Mouse (Mus musculus): Measurements from ENCODE around the gene Cxcl14. TPM values are rescaled to one million over a fixed set of nuclear protein-coding genes. Genes with fewer than 3 reads are reported as not detected.

Cxcl14 gene
- polyA plus RNA-seq, 1 experiment from 2014 or later, result 112 TPM

DNA sequence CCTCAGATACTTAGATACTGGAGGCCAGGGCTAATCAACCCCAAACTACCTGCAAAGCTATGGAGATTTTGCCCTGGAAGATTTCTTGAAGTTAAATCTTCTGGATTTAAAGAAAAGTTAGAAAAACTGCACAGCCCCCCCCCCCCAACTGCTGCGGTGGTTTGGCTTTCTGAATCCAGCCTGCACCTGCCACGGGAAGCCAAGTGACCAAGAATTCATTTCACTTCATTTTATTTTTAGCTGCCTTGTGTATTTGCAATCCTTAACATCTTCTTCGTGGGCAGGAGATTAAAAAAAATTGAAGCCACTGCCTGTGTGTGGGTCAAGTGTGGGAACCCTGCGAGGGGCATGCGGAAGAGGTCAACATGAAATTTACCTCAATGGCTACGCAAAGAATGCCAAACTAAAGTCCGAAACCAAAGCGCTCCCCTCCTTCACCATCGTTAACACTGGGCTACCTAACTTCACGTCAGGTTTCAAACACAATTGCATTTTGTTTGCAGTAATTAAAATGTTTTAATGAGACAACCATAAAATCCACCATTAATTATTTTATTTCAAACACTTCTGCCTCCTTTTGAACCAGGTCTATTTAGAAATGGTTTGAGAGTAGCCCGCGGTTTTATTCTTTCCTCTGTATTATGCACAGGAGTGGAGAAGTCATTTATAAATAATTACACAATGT, 38.7 kb downstream of the Cxcl14 start:
- 6% methylated on average over 12 of the region's 12 CpGs for WGBS
- Histone ChIP-seq H3K36me3 (no peaks in the 10 kb centered on the region), H3K27ac (no peak overlapping the region), H3K27me3 (ENCODE audit: low read depth, poor library complexity, severe bottlenecking) (peaks cover 100% of the 10 kb centered on the region), H3K4me3 (no peak overlapping the region), H3K4me1 (peaks cover 21% of the 10 kb centered on the region), H3K9me3 (replicated peaks) (no peaks in the 10 kb centered on the region)
- DNase-seq (ENCODE audit: low spot score), result no peak

DNA sequence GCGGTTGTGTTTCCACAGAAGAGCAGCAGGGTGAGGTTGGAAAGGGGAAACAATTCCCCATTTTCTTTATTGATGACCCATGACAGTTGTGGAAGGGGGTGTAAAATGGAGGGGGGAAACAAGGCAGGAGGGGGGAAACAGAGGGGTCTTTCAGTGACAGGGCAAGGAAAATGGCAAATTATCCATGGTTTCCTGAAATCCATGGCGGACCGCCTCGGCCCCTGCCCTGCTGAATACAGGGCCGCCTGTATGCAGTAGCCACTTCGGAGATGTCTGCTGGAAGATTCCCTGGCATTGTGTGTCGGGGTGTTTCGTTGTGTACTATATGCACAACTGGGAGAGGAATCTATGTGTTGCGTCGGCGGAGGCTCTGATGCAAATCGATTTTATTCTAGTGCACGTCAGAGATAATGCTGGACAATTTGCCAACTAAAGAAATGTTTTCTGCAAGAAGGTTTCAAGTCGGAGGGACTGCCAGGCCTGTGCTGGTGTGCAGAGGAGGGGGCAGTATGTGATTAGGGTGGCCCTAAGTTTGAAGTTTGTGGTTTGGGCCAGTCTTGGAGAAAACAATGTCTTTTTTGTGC, 39.5 kb downstream of the Cxcl14 start:
- WGBS, result 7% methylated on average over 14 of the region's 14 CpGs
- Histone ChIP-seq H3K27ac (no peak overlapping the region), H3K4me3 (no peak overlapping the region), H3K27me3 (ENCODE audit: low read depth, poor library complexity, severe bottlenecking) (peaks cover 100% of the 10 kb centered on the region), H3K9me3 (replicated peaks) (no peaks in the 10 kb centered on the region), H3K4me1 (peaks cover 29% of the 10 kb centered on the region), H3K36me3 (no peaks in the 10 kb centered on the region)
- no peak for DNase-seq (ENCODE audit: low spot score)

DNA sequence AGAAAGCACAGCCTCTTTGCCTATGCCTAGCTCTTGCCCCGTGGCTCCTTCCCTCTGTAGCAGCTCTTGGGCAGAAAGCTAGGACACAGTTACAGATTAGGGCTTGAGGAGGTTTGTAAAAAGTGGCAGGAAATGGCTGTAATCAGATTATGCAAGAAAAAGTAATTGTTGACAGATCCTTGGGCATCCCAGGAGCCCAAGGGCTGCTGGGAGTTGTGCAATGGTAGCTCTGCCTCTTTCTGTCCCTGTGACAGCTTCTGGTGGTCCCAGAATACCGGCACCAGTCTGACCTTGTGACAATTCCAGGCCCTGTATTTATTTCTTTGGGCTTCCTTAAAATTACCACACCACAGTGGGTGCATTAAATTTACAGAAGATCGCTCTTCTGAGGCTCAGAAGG, 43.0 kb downstream of the Cxcl14 start:
- no peaks in the 10 kb centered on the region for H3K9me3 ChIP-seq (replicated peaks)
- no peak overlapping the region for H3K4me3 ChIP-seq
- H3K27ac ChIP-seq, result no peak overlapping the region
- WGBS, result 9% methylated on average over 3 of the region's 3 CpGs
- no peaks in the 10 kb centered on the region for H3K36me3 ChIP-seq
- H3K4me1 ChIP-seq, result peaks cover 26% of the 10 kb centered on the region
- no peak for DNase-seq (ENCODE audit: low spot score)
- H3K27me3 ChIP-seq (ENCODE audit: low read depth, poor library complexity, severe bottlenecking), result peaks cover 100% of the 10 kb centered on the region

DNA sequence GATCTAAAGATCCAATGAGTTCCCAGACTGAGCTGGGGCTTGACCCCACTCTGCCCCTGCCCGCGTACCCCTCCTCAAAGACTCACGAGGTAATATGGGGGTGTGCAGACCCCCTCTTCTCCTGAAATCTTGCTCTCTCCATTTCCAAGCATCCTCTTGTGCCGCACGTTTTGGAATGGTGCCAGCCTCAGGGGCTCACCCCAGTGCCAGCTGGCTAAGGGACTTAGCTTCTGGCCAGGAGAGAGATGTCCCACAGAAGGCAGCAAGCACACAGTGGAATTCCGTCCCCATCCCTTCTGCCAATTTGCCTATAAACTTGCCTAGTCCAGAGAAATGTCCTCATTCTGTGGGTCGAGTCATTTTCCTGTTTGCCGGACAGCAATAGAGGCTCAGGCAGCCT, 43.6 kb downstream of the Cxcl14 start:
- 13% methylated on average over 8 of the region's 8 CpGs for WGBS
- Histone ChIP-seq H3K36me3 (no peaks in the 10 kb centered on the region), H3K4me3 (peak overlapping the region; percentile 53), H3K4me1 (peaks cover 25% of the 10 kb centered on the region), H3K27ac (no peak overlapping the region), H3K9me3 (replicated peaks) (no peaks in the 10 kb centered on the region), H3K27me3 (ENCODE audit: low read depth, poor library complexity, severe bottlenecking) (peaks cover 100% of the 10 kb centered on the region)
- DNase-seq (ENCODE audit: low spot score), result no peak

DNA sequence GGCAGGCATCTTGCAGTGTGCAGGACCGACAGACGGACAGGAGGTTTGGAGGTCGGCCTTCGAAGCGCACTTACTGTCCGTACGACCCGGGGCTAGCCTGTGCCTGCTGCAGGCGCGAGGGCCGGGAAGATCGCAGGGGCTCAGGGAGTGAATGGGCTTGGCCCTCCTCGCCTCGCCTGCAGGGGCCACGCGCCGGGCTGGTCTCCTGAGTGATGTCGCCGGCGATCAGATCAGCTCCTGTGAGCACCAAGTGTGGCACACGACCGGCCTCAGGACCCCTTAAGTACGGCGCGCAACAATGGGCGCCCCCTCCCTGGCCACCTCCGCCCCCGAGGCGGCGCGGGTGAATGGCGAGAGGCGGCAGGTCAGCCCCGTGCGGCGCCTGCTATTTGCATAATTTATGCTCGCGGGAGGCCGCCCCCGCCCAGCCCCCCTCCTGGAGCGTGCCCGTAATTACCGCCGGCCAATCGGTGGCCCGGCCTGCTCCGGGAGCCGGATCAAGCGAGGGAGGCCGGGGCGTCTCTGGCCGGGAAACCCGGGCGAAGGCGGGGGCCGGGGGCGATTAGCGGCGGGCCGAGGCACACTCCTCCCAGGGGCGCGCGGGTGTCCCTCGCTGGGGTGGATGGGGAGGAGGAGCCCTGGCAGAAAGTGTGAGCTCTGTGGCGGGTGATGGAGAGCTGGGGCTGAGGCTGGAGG, 44.3 kb downstream of the Cxcl14 start, which contains the start of gene Neurog1:
Gene Neurog1 (minus strand): TSS at position 240 of the 696 bp plus-strand sequence.
- peak within 1 kb of the TSS; percentile 14; the same call in 1 of the 2 replicates for H3K27ac ChIP-seq
- DNase-seq (ENCODE audit: low spot score), result peak; percentile 76
- under 1% methylated on average over 65 of the region's 65 CpGs for WGBS
- H3K36me3 ChIP-seq, result no peaks in the 10 kb centered on the region
- peaks cover 100% of the 10 kb centered on the region for H3K27me3 ChIP-seq (ENCODE audit: low read depth, poor library complexity, severe bottlenecking)
- peaks cover 25% of the 10 kb centered on the region for H3K4me1 ChIP-seq
- peak within 1 kb of the TSS; percentile 53 for H3K4me3 ChIP-seq
- H3K9me3 ChIP-seq (replicated peaks), result no peaks in the 10 kb centered on the region

DNA sequence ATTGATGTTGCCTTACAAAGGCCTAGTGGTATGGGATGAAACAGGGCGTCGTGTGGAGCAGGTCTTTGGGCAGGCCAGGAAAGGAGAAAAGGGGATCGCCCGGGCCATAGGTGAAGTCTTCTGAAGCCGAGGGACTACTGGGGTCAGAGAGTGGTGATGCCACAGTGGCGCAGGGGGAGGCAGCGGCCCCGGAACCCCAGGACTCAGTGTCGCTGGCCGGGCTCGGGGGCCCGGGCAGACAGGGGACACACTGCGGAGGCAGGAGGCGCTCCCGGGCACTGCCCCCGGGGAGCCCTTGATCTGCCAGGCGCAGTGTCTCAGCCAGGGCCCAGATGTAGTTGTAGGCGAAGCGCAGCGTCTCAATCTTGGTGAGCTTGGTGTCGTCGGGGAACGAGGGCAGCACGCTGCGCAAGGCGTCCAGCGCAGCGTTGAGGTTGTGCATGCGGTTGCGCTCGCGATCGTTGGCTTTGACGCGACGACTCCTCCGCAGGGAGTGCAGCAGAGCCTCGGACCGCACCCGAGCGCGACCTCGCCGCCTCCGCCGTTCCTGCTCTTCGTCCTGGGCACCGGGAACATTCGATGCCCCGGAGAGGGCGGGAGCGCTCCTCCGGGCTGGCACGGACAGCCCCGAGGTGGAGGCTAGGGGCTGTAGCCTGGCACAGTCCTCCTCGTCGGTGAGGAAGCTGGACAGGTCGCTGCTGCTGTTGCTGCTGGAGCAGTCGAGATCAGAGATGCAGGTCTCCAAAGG, 45.0 kb downstream of the Cxcl14 start:
- Histone ChIP-seq H3K36me3 (no peaks in the 10 kb centered on the region), H3K4me3 (peak overlapping the region; percentile 53), H3K4me1 (peaks cover 25% of the 10 kb centered on the region), H3K27me3 (ENCODE audit: low read depth, poor library complexity, severe bottlenecking) (peaks cover 100% of the 10 kb centered on the region), H3K27ac (peak overlapping the region; percentile 14; the same call in 1 of the 2 replicates), H3K9me3 (replicated peaks) (no peaks in the 10 kb centered on the region)
- 2% methylated on average over 59 of the region's 59 CpGs for WGBS
- peak; percentile 64 for DNase-seq (ENCODE audit: low spot score)

DNA sequence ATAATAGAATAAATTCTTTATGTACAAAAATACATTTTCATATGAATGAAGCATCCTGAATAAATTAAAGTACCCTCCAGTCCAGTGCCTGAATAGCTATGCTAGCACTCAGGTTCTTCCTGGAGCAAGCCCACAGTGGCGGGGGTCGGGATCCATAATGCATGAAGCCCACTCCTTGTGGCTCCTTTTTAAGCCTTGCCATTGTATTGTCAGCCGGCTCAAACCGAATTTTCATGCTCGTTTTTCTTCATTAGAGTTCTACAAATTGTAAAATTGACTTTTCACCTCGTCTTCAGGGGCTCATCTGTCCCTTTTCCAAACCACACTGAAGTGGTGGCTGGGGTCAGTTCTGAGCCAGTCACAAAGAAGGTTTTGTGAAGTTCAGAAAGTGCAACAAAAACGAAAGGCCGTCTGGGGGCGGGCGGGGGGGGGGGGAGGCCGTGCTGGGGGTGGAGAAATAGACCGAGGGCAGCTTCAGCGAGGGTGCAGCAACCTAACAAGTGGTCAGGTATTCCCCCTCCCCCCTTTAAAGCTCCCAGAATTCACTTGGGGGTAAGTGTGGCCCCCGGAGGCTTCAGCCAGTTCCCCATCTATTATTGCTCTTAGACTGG, 45.7 kb downstream of the Cxcl14 start:
- H3K27me3 ChIP-seq (ENCODE audit: low read depth, poor library complexity, severe bottlenecking), result peaks cover 100% of the 10 kb centered on the region
- no peak for DNase-seq (ENCODE audit: low spot score)
- no peak overlapping the region for H3K4me3 ChIP-seq
- H3K36me3 ChIP-seq, result no peaks in the 10 kb centered on the region
- no peaks in the 10 kb centered on the region for H3K9me3 ChIP-seq (replicated peaks)
- WGBS, result under 1% methylated on average over 14 of the region's 14 CpGs
- H3K27ac ChIP-seq, result no peak overlapping the region
- H3K4me1 ChIP-seq, result peaks cover 25% of the 10 kb centered on the region

DNA sequence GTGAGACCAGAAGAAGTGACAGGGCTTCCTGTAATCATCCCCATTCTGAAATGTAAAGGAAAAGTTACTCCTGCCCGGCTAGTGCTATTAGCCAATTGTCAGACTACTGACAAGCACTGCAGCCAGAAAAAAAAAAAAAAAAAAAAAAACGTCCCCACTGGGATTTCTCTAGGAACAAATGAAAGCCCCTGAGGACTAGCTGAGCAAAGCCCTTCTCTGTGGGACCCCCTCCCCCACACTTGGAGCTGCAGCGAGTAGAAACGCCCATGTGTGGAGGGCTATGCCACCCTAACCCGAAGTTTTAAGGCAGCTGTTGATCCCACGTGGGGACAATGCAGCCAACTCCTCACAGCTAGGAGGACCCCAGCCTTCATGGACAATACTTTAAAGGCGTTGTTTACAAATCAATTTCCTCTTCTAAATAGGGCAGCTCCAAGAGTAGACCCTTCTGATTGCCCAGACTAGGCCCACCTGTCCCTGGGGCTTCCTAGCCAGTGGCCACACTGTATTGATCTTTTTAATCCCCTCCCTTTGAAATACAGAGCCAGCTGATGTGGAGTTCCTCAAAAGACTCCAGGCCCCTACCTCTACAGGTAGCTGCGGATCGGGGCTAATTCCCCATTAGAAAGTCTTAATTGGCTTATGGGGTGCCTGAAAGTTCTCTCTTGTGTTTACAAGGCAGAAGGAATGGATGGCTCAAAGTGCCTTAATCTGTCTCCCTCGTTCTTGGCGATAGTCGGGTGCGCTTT, 46.6 kb downstream of the Cxcl14 start:
- Histone ChIP-seq H3K36me3 (no peaks in the 10 kb centered on the region), H3K27ac (no peak overlapping the region), H3K4me3 (no peak overlapping the region), H3K4me1 (peaks cover 25% of the 10 kb centered on the region), H3K27me3 (ENCODE audit: low read depth, poor library complexity, severe bottlenecking) (peaks cover 92% of the 10 kb centered on the region), H3K9me3 (replicated peaks) (no peaks in the 10 kb centered on the region)
- whole genome bisulfite sequencing, result under 1% methylated on average over 13 of the region's 13 CpGs
- DNase-seq (ENCODE audit: low spot score), result no peak

DNA sequence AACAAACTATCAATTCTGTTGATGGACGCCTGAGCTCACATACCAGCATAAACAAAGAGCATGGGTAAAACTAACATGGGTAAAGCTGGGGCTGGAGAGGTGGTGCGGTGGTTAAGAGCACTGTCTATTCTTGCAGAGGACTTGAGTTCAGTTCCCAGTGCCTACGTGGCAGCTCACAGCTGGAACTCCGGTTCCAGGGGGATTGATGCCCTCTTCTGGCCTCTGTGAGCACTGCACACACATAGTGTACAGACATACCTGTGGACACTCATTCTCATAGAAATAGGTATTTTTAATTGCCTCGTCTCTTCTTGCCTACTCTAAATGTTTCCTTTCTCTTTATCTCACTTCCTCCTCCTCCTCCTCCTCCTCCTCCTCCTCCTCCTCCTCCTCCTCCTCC, 53.2 kb downstream of the Cxcl14 start:
- Histone ChIP-seq H3K27ac (no peak overlapping the region), H3K4me1 (peaks cover 5% of the 10 kb centered on the region), H3K4me3 (no peak overlapping the region), H3K36me3 (no peaks in the 10 kb centered on the region), H3K9me3 (replicated peaks) (no peaks in the 10 kb centered on the region), H3K27me3 (ENCODE audit: low read depth, poor library complexity, severe bottlenecking) (peaks cover 37% of the 10 kb centered on the region)
- no peak for DNase-seq (ENCODE audit: low spot score)
- WGBS, result 87% methylated on average over 5 of the region's 5 CpGs

DNA sequence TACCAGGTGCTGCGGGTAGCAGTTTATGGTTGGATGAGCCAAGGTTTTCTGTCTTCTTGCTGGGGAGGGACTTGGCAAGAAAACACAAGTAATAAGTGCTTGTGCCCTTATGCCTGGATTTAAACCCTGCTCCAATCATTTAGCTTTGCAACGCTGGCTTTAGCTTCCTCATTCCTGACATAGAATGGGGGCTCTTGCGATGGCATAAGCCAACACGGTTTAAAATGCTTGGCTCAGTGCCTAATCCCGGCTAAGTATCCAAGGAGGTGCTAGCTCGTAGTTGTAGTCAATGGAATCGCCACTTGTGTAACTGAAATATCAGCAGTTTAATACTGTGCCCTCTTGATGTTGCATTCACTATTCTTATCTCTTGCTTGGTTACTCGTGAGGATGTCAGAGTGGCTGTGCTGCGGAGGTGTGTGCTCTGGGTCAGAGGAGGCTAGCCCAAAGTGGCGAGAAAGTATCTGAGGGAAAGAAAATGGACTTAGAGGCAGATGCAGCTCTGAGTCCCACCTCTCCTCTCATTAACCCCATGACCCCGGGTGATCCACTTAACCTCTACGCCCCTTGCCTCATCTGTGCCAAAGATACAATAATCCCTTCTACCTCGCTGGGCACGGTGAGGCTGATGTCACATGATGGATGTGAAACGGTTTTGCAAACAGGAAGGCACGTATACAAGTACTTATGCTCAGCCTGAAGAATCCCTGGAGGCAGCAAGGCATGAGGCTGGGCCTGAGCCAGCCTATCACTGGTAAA, 56.2 kb downstream of the Cxcl14 start:
- 66% methylated on average over 16 of the region's 16 CpGs for WGBS
- Histone ChIP-seq H3K27ac (no peak overlapping the region), H3K9me3 (replicated peaks) (no peaks in the 10 kb centered on the region), H3K36me3 (no peaks in the 10 kb centered on the region), H3K4me1 (peaks cover 5% of the 10 kb centered on the region), H3K4me3 (no peak overlapping the region), H3K27me3 (ENCODE audit: low read depth, poor library complexity, severe bottlenecking) (peaks cover 28% of the 10 kb centered on the region)
- DNase-seq (ENCODE audit: low spot score), result no peak

All from limb, embryonic 10.5 days (tissue).